Mouse (Mus musculus) common myeloid progenitor, adult 5-6 weeks (primary cell): ENCODE measurements around the gene Pcsk7. TPM values are rescaled to one million over a fixed set of nuclear protein-coding genes. Genes with fewer than 3 reads are reported as not detected.
A peak's percentile ranks its signal among the peaks of the same experiment; 100 is the strongest.

Experiments
- ATAC-seq: replicated peaks from 2 replicates; pipeline ENCODE4 v1.8.0; 2016; ENCODE audit warnings: low read depth, mild to moderate bottlenecking, moderate TSS enrichment, inconsistent platforms; ENCODE audit not compliant: poor library complexity, severe bottlenecking
- total RNA-seq: library from RNA; stranded (forward); fragments of 200-1000, 187-1606 nt; gene quantifications from 2 replicates; pipeline ENCODE4 v1.2.3, GENCODE M21; 2017

The Pcsk7 gene
- 12.0 and 16.9 TPM in 2 replicates for total RNA-seq

GRCm38 (mm10) chr9:45906355-45907077 lies at the start of gene Pcsk7, which contains the start of gene Rnf214:
Gene Pcsk7 (plus strand): TSS chr9:45906497.
Gene Rnf214 (minus strand): TSS chr9:45906911.
- peak; percentile 90 for ATAC-seq

- no peak for ATAC-seq
Observed at GRCm38 (mm10) chr9:45859364-45859763, 46.9 kb upstream of the Pcsk7 start.

DNA sequence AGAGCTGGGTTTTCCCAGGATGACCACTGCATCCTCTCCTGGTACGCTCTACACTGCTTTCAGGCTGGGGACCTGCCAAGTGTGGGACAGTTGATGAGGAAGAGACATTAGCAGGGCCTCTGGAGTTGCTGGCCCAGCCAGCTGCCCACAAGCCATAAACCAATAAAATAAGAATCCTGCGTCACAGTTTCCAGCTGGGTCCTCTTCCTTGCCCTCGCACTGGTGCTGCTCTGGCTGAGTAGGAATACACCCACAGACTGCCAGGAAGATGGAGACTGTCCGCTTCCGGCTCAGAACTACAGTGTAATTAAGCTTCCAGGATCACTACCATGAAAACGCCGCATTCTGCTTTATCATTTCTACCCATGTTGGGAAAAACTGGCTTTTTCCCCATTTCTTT lies 44.5 kb upstream of the Pcsk7 start:
- no peak for ATAC-seq

GRCm38 (mm10) chr9:45869181-45869580 lies 37.1 kb upstream of the Pcsk7 start:
- no peak for ATAC-seq

- no peak for ATAC-seq
Observed at GRCm38 (mm10) chr9:45870265-45870664, 36.0 kb upstream of the Pcsk7 start.

- no peak for ATAC-seq
Observed at GRCm38 (mm10) chr9:45877928-45878327, 28.4 kb upstream of the Pcsk7 start.

GRCm38 (mm10) chr9:45893681-45894080 lies 12.6 kb upstream of the Pcsk7 start:
- no peak for ATAC-seq

- no peak for ATAC-seq
Observed at GRCm38 (mm10) chr9:45905196-45905595, 1.1 kb upstream of the Pcsk7 start.

DNA sequence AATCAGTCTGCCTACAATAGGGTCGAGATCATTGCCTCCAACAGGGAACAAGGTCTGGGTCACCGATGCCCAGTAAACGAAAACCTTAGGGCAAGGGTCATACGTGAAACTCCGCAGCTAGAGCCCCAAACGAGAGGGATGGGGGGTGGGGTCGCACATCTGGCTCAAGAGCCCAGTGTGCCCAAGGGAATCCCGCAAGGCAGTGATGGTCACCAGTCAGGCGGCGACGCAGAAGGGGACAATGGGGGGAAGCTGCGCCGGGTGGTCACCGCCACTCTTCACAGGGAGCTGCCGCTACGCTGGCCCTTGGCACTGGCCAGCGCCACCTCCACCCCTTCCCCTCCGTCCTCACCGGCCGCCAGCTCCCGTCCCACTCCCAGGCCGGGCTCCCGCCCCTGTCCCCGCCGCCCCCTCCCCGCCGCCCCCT lies 473 bp upstream of the Pcsk7 start:
- ATAC-seq: no peak

GRCm38 (mm10) chr9:45907078-45907428 lies 756 bp downstream of the Pcsk7 start:
- ATAC-seq: 0 out of 2 replicates have a peak, but pooled peaks have one; percentile 19

- no peak for ATAC-seq
Observed at GRCm38 (mm10) chr9:45910995-45911394, 4.7 kb downstream of the Pcsk7 start.

GRCm38 (mm10) chr9:45911673-45912072 lies 5.4 kb downstream of the Pcsk7 start:
- peak; percentile 62 for ATAC-seq

DNA sequence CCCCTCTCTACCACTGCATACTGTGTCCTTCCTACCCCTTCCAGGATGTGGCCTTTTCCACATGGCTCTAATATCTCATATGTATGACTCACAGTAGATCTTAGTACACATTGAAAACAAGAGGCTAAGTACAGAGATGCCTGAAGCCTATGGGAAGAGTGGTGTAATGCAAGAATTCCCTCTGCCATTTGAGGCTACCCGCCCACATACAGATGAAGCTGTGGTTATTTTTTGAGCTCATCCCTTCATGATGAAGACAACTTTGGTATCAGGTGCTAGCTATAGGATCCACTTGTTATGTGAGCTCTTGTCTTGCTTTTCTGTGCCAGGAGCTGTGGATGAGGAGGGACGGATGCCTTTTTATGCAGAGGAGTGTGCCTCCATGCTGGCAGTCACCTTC lies 9.4 kb downstream of the Pcsk7 start:
- no peak for ATAC-seq

DNA sequence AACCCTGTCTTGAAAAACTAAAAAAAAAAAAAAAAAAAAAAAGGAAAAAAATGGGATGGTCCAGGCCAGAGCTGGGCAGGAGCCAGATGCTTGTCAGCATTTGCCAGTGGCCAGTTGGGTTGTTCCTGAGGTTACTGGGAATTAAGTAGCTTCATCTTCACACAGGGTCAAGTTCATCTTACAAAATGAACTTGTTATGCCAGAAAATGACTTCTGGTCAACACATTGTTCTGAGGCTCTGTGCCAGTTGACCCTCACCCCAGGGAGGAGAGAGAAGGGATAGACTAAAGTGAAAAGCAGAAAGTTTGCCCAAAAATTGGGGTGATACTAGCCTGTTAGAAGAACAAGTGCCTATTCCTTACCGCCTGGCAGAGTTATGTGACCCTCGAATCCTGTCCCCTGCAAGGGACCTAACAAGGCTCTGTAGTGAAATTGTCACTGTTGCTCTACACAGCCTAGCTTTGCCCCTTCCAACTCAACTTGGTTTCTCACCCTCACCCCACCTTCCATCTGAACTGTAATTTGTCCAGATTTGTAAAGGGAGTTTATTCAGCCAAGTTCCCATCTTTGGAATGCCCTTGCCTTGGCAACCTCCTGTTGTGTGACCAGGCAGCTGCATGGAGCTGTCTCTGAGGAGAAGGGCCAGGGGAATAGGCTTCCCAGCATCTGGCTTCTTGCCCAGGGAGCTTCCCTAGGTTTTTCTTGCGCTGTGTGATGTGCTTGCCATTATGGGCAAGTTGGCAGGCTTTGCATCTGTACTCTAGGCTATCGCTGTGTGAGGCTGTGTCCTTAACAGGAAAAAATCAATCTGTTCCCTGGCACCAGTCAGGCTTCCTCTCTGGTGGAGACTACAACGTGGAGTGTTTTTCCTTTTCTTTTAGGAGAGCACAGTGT lies 11.0 kb downstream of the Pcsk7 start:
- no peak for ATAC-seq

- no peak for ATAC-seq
Observed at GRCm38 (mm10) chr9:45919895-45920294, 13.6 kb downstream of the Pcsk7 start.

DNA sequence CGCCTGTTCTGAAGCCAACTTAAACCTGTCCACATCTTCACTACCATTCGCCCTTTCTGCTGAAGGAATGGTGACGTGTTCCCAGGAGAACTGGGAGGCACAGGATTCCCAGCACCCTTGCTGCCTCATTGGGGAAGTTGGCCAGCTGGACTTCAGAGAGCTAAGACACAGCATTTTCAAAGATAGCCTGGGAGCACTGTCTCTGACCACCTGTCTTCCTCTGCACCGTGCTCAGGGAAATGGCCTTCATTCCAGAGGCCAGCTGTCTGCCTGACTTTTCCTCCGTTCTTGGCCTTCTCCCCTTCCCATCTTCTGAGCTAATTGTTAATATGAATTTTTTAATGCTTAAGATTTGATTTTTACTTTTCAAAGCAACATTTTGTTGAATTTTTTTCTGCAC lies 23.0 kb downstream of the Pcsk7 start:
- ATAC-seq: no peak

GRCm38 (mm10) chr9:45931958-45932357 lies 25.7 kb downstream of the Pcsk7 start:
- ATAC-seq: no peak

DNA sequence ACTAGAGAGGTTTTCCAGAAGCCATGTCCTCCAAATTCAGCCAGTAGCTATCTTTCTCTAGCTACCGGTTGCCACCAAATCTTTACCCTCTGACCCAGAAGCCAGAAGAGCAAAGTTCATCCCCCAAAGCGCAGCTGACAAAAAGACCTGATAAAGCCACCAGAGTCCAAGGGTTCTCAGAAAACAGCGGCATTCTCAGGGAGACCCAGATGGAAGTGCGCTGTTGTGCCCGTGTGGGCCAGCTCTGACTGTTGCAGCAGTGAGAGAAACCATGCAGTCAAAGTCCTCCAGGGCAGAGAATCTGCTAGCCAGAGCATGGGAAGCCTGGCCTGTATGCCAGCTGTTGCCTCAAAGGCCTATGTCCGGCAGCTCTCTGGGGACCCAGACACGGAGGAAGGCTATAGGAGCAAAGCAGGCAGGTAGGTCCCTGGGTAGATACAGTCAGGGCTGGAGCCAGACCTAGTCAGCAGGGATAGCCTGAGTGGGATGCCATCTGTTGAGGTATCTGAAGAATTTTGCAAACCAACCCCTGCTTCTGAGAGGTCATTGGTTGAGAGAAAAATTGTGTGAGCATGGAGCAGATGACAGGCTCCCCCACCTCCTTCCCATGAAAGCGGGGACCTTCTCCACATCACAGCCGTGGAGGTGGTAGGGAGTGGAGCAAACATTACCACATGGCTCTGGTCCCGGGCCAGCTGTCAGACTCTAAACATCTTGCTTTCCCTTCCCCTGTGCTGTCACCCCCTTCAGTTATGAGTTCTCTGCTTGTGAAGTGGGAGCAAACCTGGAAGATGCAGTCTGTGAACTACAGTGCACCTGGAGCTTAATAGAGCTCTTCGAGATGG lies 26.5 kb downstream of the Pcsk7 start:
- no peak for ATAC-seq

GRCm38 (mm10) chr9:45935628-45936210 lies 29.4 kb downstream of the Pcsk7 start, which contains the start of gene Tagln:
Gene Tagln (minus strand): TSS chr9:45936058.
- no peak for ATAC-seq

DNA sequence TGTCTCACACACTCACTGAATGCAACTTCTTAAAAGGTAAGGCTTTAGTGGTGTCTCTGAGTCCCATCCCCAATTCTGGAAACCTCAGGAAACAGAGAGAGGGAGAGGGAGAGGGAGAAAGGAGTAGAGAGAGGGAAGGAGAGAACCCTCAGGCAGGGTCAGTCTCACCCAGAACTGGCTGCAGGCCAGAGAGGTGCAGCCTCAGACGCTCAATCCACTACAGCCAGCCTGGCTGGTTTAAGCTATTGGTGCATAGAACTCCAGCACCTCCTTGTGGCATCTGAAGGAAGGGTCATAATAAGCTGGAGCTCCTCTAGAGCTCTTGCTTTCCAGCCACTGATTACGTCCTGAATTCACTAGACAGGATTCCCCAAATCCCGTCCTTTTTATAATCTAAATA lies 30.6 kb downstream of the Pcsk7 start:
- peak; percentile 88 for ATAC-seq
